Mouse (Mus musculus): ENCODE data around the gene Klk12.

- no peak for TF ChIP-seq CTCF (IDR thresholded peaks at IDR 0.05; ENCODE audit: control insufficient read depth, insufficient read depth, insufficient replicate concordance, low read depth, low read length)
- no peak for TF ChIP-seq POLR2A (IDR thresholded peaks at IDR 0.05; ENCODE audit: control insufficient read depth, low read depth, low read length)
Measured at GRCm38 (mm10) chr7:43776506-43776905, 7.8 kb downstream of the Klk12 start.

Measured in testis, adult 2 months (tissue).